In the genomic region with DNA sequence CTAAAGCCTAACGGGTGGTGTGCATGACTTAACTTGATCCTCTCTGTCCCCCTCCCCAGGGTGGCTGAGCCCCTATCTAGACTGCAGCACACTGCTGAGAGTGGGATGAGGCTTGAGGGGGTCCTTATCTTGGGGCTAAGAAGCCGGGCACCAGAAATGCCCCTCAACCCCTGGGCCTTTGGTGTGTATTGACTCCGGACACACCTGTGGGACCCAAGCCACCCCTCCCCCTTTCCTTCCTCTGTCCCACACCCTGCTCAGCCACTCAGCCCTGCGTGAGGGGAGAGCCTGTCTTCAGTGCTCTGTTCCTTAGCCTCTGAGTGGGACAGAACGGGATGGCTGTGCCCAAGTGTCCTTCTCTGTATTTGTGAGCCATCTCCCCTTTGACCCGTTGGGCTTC, we compare ENCODE assay signal across 8 mouse cellular contexts. TPM values are rescaled to one million over a fixed set of nuclear protein-coding genes. Genes with fewer than 3 reads are reported as not detected.
DNase-seq lines count a peak whose midpoint lies in the region; ATAC-seq and TF ChIP-seq lines count a peak whose summit lies in the region.

No protein-coding gene starts in this region.

- peak overlapping the region; percentile 98 for H3K27ac ChIP-seq in heart, adult 2 months
- H3K27ac ChIP-seq in embryonic facial prominence, embryonic 12.5 days, result peak overlapping the region; percentile 60; the same call in 1 of the 2 replicates
- H3K27ac ChIP-seq in intestine, embryonic 15.5 days, result no peak overlapping the region
- H3K27ac ChIP-seq in midbrain, embryonic 15.5 days, result 0 out of 2 replicates have a peak overlapping the region, but pooled peaks have one; percentile 25

- H3K79me2 ChIP-seq in heart, adult 2 months (replicated peaks; ENCODE audit: control insufficient read depth, insufficient read depth, low read length), result no peaks in the 10 kb centered on the region; the same call in 1 of the 2 replicates

- peak overlapping the region; percentile 75 for H3K9ac ChIP-seq in heart, adult 2 months (ENCODE audit: low read depth, low read length)
- no peak overlapping the region for H3K9ac ChIP-seq in embryonic facial prominence, embryonic 12.5 days
- peak overlapping the region; percentile 6 for H3K9ac ChIP-seq in intestine, embryonic 15.5 days
- no peak overlapping the region for H3K9ac ChIP-seq in midbrain, embryonic 15.5 days

- H3K4me3 ChIP-seq in heart, adult 2 months, result peak overlapping the region; percentile 59
- H3K4me3 ChIP-seq in embryonic facial prominence, embryonic 12.5 days, result peak overlapping the region; percentile 14; the same call in 1 of the 2 replicates
- H3K4me3 ChIP-seq in intestine, embryonic 15.5 days (replicated peaks), result peak overlapping the region; percentile 22
- H3K4me3 ChIP-seq in midbrain, embryonic 15.5 days, result no peak overlapping the region

- TF ChIP-seq POLR2A in heart, adult 2 months (IDR thresholded peaks at IDR 0.05; ENCODE audit: insufficient read depth, low read depth, low read length), result no peak; the same call in 1 of the 2 replicates

- no peak for TF ChIP-seq EP300 in heart, adult 2 months (IDR thresholded peaks at IDR 0.05; ENCODE audit: insufficient read depth, low read depth, low read length)

- peak in 1 of 2 experiments; percentile 57 for DNase-seq in heart, adult 2 months
- DNase-seq in heart, adult 9 months (ENCODE audit: low spot score in 2 of 2), result no peak
- no peak for DNase-seq in layer of hippocampus, adult 9-10 months (ENCODE audit: low spot score)

- intact Hi-C loops in heart, adult 2 months (cut with DNase I), result loop anchor here (2.0 kb wide), 1 partner anchor 58 kb away; the partner anchor contains the start of genes Nol9 and Tas1r1

- no peaks in the 10 kb centered on the region for H3K9me3 ChIP-seq in embryonic facial prominence, embryonic 12.5 days
- H3K9me3 ChIP-seq in intestine, embryonic 15.5 days, result no peaks in the 10 kb centered on the region
- H3K9me3 ChIP-seq in midbrain, embryonic 15.5 days, result no peaks in the 10 kb centered on the region

- no peak overlapping the region for H3K4me2 ChIP-seq in embryonic facial prominence, embryonic 12.5 days (replicated peaks)
- peak overlapping the region; percentile 17 for H3K4me2 ChIP-seq in intestine, embryonic 15.5 days (replicated peaks)
- no peak overlapping the region for H3K4me2 ChIP-seq in midbrain, embryonic 15.5 days

- H3K27me3 ChIP-seq in heart, adult 2 months (ENCODE audit: control insufficient read depth, insufficient read depth, low read length), result no peaks in the 10 kb centered on the region
- no peaks in the 10 kb centered on the region for H3K27me3 ChIP-seq in embryonic facial prominence, embryonic 12.5 days
- no peaks in the 10 kb centered on the region for H3K27me3 ChIP-seq in intestine, embryonic 15.5 days (replicated peaks)
- no peaks in the 10 kb centered on the region for H3K27me3 ChIP-seq in midbrain, embryonic 15.5 days (replicated peaks)

- no peaks in the 10 kb centered on the region; the same call in 1 of the 2 replicates for H3K36me3 ChIP-seq in heart, adult 2 months (ENCODE audit: control insufficient read depth, insufficient read depth, low read length)
- peaks cover 1% of the 10 kb centered on the region; the same call in 1 of the 2 replicates for H3K36me3 ChIP-seq in embryonic facial prominence, embryonic 12.5 days
- H3K36me3 ChIP-seq in intestine, embryonic 15.5 days, result peaks cover under 1% of the 10 kb centered on the region; the same call in 1 of the 2 replicates
- H3K36me3 ChIP-seq in midbrain, embryonic 15.5 days (replicated peaks), result no peaks in the 10 kb centered on the region

- ATAC-seq in embryonic facial prominence, embryonic 12.5 days (ENCODE audit: insufficient number of reproducible peaks, insufficient read depth, low FRiP score, low TSS enrichment), result no peak
- no peak for ATAC-seq in intestine, embryonic 15.5 days
- ATAC-seq in midbrain, embryonic 15.5 days (replicated peaks), result no peak; the same call in 1 of the 2 replicates
- ATAC-seq in megakaryocyte progenitor cell, adult 5-6 weeks (replicated peaks; ENCODE audit: poor library complexity), result no peak
- no peak for ATAC-seq in erythroid progenitor cell, adult 5-6 weeks (replicated peaks; ENCODE audit: low FRiP score, poor library complexity, severe bottlenecking)

- 45% methylated on average over 6 of the region's 6 CpGs for WGBS in heart, adult 2 months
- 42% methylated on average over 6 of the region's 6 CpGs for WGBS in embryonic facial prominence, embryonic 12.5 days
- WGBS in intestine, embryonic 15.5 days, result 53% methylated on average over 6 of the region's 6 CpGs
- 44% methylated on average over 6 of the region's 6 CpGs for WGBS in midbrain, embryonic 15.5 days

- H3K4me1 ChIP-seq in heart, adult 2 months (ENCODE audit: control insufficient read depth, insufficient read depth, low read length), result peaks cover 11% of the 10 kb centered on the region
- H3K4me1 ChIP-seq in embryonic facial prominence, embryonic 12.5 days, result peaks cover 33% of the 10 kb centered on the region
- H3K4me1 ChIP-seq in intestine, embryonic 15.5 days (replicated peaks), result peaks cover 18% of the 10 kb centered on the region
- H3K4me1 ChIP-seq in midbrain, embryonic 15.5 days, result peaks cover 4% of the 10 kb centered on the region

- no peak for TF ChIP-seq CTCF in heart, adult 2 months (IDR thresholded peaks at IDR 0.05)

RNA-seq across cellular contexts. Expression of gene Tnfrsf25, which starts 18.8 kb away (rescaled TPM):
- total RNA-seq in heart, adult 2 months (2021), result 1 to 10 TPM; 1.4 to 2.4 TPM
- polyA plus RNA-seq in heart, adult 2 months (2012; rRNA removed), result 6.1 and 7.4 TPM in 2 replicates
- polyA plus RNA-seq in embryonic facial prominence, embryonic 12.5 days (2016; fragmentation: Nextera tagmentation; extraction: Ambion mirVana), result 1.1 and 2.1 TPM in 2 replicates
- polyA plus RNA-seq in intestine, embryonic 15.5 days (2015; fragmentation: Nextera tagmentation; extraction: Ambion mirVana), result 1.4 and 1.5 TPM in 2 replicates
- polyA plus RNA-seq in midbrain, embryonic 15.5 days (2015; fragmentation: Nextera tagmentation; extraction: Ambion mirVana), result 0.80 and 1.0 TPM in 2 replicates
- 1.5 TPM in 1 of 2 replicates, not detected in the other for total RNA-seq in megakaryocyte progenitor cell, adult 5-6 weeks (2015)
- total RNA-seq in megakaryocyte progenitor cell, adult 5-6 weeks (2017), result 0.10 TPM in 1 of 2 replicates, not detected in the other
- not detected in 2 replicates for total RNA-seq in erythroid progenitor cell, adult 5-6 weeks (2015; ENCODE audit: low replicate concordance)
- total RNA-seq in erythroid progenitor cell, adult 5-6 weeks (2017; ENCODE audit: low replicate concordance), result 2.0 TPM in 1 of 2 replicates, not detected in the other

RNA-seq across cellular contexts. Expression of gene Plekhg5, which starts 24.6 kb away (rescaled TPM):
- total RNA-seq in heart, adult 2 months (2021), result 10 to 100 TPM; 11.5 to 16.7 TPM
- polyA plus RNA-seq in heart, adult 2 months (2012; rRNA removed), result 20.3 and 20.5 TPM in 2 replicates
- 17.8 and 19.0 TPM in 2 replicates for polyA plus RNA-seq in embryonic facial prominence, embryonic 12.5 days (2016; fragmentation: Nextera tagmentation; extraction: Ambion mirVana)
- 11.0 and 12.9 TPM in 2 replicates for polyA plus RNA-seq in intestine, embryonic 15.5 days (2015; fragmentation: Nextera tagmentation; extraction: Ambion mirVana)
- 12.3 and 12.5 TPM in 2 replicates for polyA plus RNA-seq in midbrain, embryonic 15.5 days (2015; fragmentation: Nextera tagmentation; extraction: Ambion mirVana)
- 0.66 and 1.2 TPM in 2 replicates for total RNA-seq in megakaryocyte progenitor cell, adult 5-6 weeks (2015)
- total RNA-seq in megakaryocyte progenitor cell, adult 5-6 weeks (2017), result 1.6 and 2.6 TPM in 2 replicates
- total RNA-seq in erythroid progenitor cell, adult 5-6 weeks (2015; ENCODE audit: low replicate concordance), result 1.7 and 2.9 TPM in 2 replicates
- total RNA-seq in erythroid progenitor cell, adult 5-6 weeks (2017; ENCODE audit: low replicate concordance), result 3.5 and 5.3 TPM in 2 replicates

RNA-seq across cellular contexts. Expression of gene Espn, which starts 55.2 kb away (rescaled TPM):
- 1 to 10 TPM; 2.4 to 2.5 TPM for total RNA-seq in heart, adult 2 months (2021)
- 2.7 and 3.2 TPM in 2 replicates for polyA plus RNA-seq in heart, adult 2 months (2012; rRNA removed)
- polyA plus RNA-seq in embryonic facial prominence, embryonic 12.5 days (2016; fragmentation: Nextera tagmentation; extraction: Ambion mirVana), result 6.4 and 6.6 TPM in 2 replicates
- 29.2 and 30.8 TPM in 2 replicates for polyA plus RNA-seq in intestine, embryonic 15.5 days (2015; fragmentation: Nextera tagmentation; extraction: Ambion mirVana)
- polyA plus RNA-seq in midbrain, embryonic 15.5 days (2015; fragmentation: Nextera tagmentation; extraction: Ambion mirVana), result 0.13 and 0.19 TPM in 2 replicates
- 1.1 and 1.3 TPM in 2 replicates for total RNA-seq in megakaryocyte progenitor cell, adult 5-6 weeks (2015)
- total RNA-seq in megakaryocyte progenitor cell, adult 5-6 weeks (2017), result 0.91 TPM in 1 of 2 replicates, not detected in the other
- 0.72 TPM in 1 of 2 replicates, not detected in the other for total RNA-seq in erythroid progenitor cell, adult 5-6 weeks (2015; ENCODE audit: low replicate concordance)
- not detected in 2 replicates for total RNA-seq in erythroid progenitor cell, adult 5-6 weeks (2017; ENCODE audit: low replicate concordance)

RNA-seq across cellular contexts. Expression of gene Nol9, which starts 57.8 kb away (rescaled TPM):
- 1 to 10 TPM; 9.7 to 9.8 TPM for total RNA-seq in heart, adult 2 months (2021)
- polyA plus RNA-seq in heart, adult 2 months (2012; rRNA removed), result 7.3 and 9.7 TPM in 2 replicates
- polyA plus RNA-seq in embryonic facial prominence, embryonic 12.5 days (2016; fragmentation: Nextera tagmentation; extraction: Ambion mirVana), result 43.8 and 46.0 TPM in 2 replicates
- polyA plus RNA-seq in intestine, embryonic 15.5 days (2015; fragmentation: Nextera tagmentation; extraction: Ambion mirVana), result 31.3 and 31.7 TPM in 2 replicates
- polyA plus RNA-seq in midbrain, embryonic 15.5 days (2015; fragmentation: Nextera tagmentation; extraction: Ambion mirVana), result 25.4 and 27.4 TPM in 2 replicates
- total RNA-seq in megakaryocyte progenitor cell, adult 5-6 weeks (2015), result 26.9 and 28.4 TPM in 2 replicates
- total RNA-seq in megakaryocyte progenitor cell, adult 5-6 weeks (2017), result 33.4 and 35.1 TPM in 2 replicates
- total RNA-seq in erythroid progenitor cell, adult 5-6 weeks (2015; ENCODE audit: low replicate concordance), result 7.1 and 10.1 TPM in 2 replicates
- 4.9 and 5.0 TPM in 2 replicates for total RNA-seq in erythroid progenitor cell, adult 5-6 weeks (2017; ENCODE audit: low replicate concordance)

RNA-seq across cellular contexts. Expression of gene Tas1r1, which starts 58.6 kb away (rescaled TPM):
- under 1 TPM; 0.08 to 0.11 TPM for total RNA-seq in heart, adult 2 months (2021)
- 0.08 TPM in 1 of 2 replicates, not detected in the other for polyA plus RNA-seq in heart, adult 2 months (2012; rRNA removed)
- polyA plus RNA-seq in embryonic facial prominence, embryonic 12.5 days (2016; fragmentation: Nextera tagmentation; extraction: Ambion mirVana), result 1.0 and 1.1 TPM in 2 replicates
- 0.19 and 0.44 TPM in 2 replicates for polyA plus RNA-seq in intestine, embryonic 15.5 days (2015; fragmentation: Nextera tagmentation; extraction: Ambion mirVana)
- polyA plus RNA-seq in midbrain, embryonic 15.5 days (2015; fragmentation: Nextera tagmentation; extraction: Ambion mirVana), result 1.5 and 1.6 TPM in 2 replicates
- 0.71 and 0.91 TPM in 2 replicates for total RNA-seq in megakaryocyte progenitor cell, adult 5-6 weeks (2015)
- total RNA-seq in megakaryocyte progenitor cell, adult 5-6 weeks (2017), result 1.2 and 3.2 TPM in 2 replicates
- total RNA-seq in erythroid progenitor cell, adult 5-6 weeks (2015; ENCODE audit: low replicate concordance), result not detected in 2 replicates
- not detected in 2 replicates for total RNA-seq in erythroid progenitor cell, adult 5-6 weeks (2017; ENCODE audit: low replicate concordance)

Comparison
In these comparisons a context has a peak if more than half of its experiments do, and no peak if none do; other contexts are left out.
1. H3K9ac ChIP-seq: peak in heart, adult 2 months (single experiment) and intestine, embryonic 15.5 days (single experiment); none in embryonic facial prominence, embryonic 12.5 days (single experiment) and midbrain, embryonic 15.5 days (single experiment).